Mouse (Mus musculus) CH12.LX (cell line): ENCODE data around the gene Wnk2. TPM values are rescaled to one million over a fixed set of nuclear protein-coding genes. Genes with fewer than 3 reads are reported as not detected.

Source experiments
- DNase-seq: peaks from one replicate; pipeline ENCODE4 v3.0.0-alpha.2; 2013; ENCODE audit errors: extremely low read depth
- H3K27ac ChIP-seq: 2 replicates; pipeline ENCODE4 v1.5.1; 2012; ENCODE audit warnings: low read depth, mild to moderate bottlenecking, control low read depth, moderate library complexity; ENCODE audit not compliant: insufficient read depth
- H3K27me3 ChIP-seq: replicated peaks from 2 replicates; pipeline ENCODE3; 2012; ENCODE audit warnings: inconsistent platforms
- H3K36me3 ChIP-seq, 2 experiments: replicated peaks in 1 of 2; 2 replicates each; pipeline versions ENCODE3 to v1.6.1; 2012; ENCODE audit warnings: inconsistent platforms in 1 of 2, low read length in 1 of 2, mild to moderate bottlenecking in 1 of 2, mixed read lengths in 1 of 2, moderate library complexity in 1 of 2; ENCODE audit not compliant: control insufficient read depth in 1 of 2, insufficient read depth in 1 of 2
- H3K4me1 ChIP-seq, 2 experiments: 2 replicates each; pipeline ENCODE4 v1.6.1; 2012; ENCODE audit warnings: inconsistent platforms in 1 of 2, moderate library complexity in 1 of 2; ENCODE audit not compliant: insufficient read depth in 2 of 2, control insufficient read depth in 1 of 2
- H3K4me2 ChIP-seq: 2 replicates; pipeline ENCODE4 v1.6.1; 2012; ENCODE audit warnings: low read depth, mild to moderate bottlenecking, control low read depth; ENCODE audit not compliant: poor library complexity, insufficient read depth, severe bottlenecking
- H3K4me3 ChIP-seq, 3 experiments: fragments of 150-350 bp in 1 of 3; sonication (generic) in 1 of 3; replicated peaks in 1 of 3; 2 replicates each; pipeline versions ENCODE3 to v1.5.1; 2011 to 2012; ENCODE audit warnings: low read depth in 2 of 3, low read length in 2 of 3, mild to moderate bottlenecking in 2 of 3, moderate library complexity in 2 of 3, control low read depth in 1 of 3, improper control_type of control experiment in 1 of 3, inconsistent platforms in 1 of 3, mixed read lengths in 1 of 3; ENCODE audit not compliant: poor library complexity in 1 of 3
- H3K79me2 ChIP-seq: replicated peaks from 2 replicates; pipeline ENCODE4 v1.6.1; 2012; ENCODE audit warnings: mild to moderate bottlenecking, moderate library complexity; ENCODE audit not compliant: control insufficient read depth, poor library complexity, insufficient read depth, severe bottlenecking; ENCODE audit errors: extremely low read depth
- H3K9ac ChIP-seq: 2 replicates; pipeline ENCODE4 v1.6.1; 2012; ENCODE audit warnings: low read depth, mild to moderate bottlenecking, control low read depth, moderate library complexity; ENCODE audit not compliant: insufficient read depth
- H3K9me3 ChIP-seq: replicated peaks from 2 replicates; pipeline ENCODE3; 2012; ENCODE audit warnings: low read length, inconsistent platforms, mixed read lengths
- BHLHE40 ChIP-seq: IDR thresholded peaks from 2 replicates; pipeline ENCODE4 v1.6.1; 2011; ENCODE audit warnings: mild to moderate bottlenecking, low read depth, low read length, improper control_type of control experiment
- CTCF ChIP-seq, 2 experiments: IDR thresholded peaks in 1 of 2; conservative IDR thresholded peaks in 1 of 2; 2 replicates each; pipeline ENCODE4 v1.5.1; 2011 to 2012; ENCODE audit warnings: low read depth in 2 of 2, low read length in 2 of 2, improper control_type of control experiment in 1 of 2, inconsistent platforms in 1 of 2, mild to moderate bottlenecking in 1 of 2, moderate library complexity in 1 of 2
- E2F4 ChIP-seq: IDR thresholded peaks from 2 replicates; pipeline ENCODE4 v1.6.1; 2011; ENCODE audit warnings: low read depth, low read length, improper control_type of control experiment; ENCODE audit not compliant: insufficient replicate concordance
- ETS1 ChIP-seq: conservative IDR thresholded peaks from 2 replicates; pipeline ENCODE4 v1.6.1; 2012; ENCODE audit warnings: low read depth, mild to moderate bottlenecking, inconsistent platforms, low read length, improper control_type of control experiment, moderate library complexity
- GABPA ChIP-seq: IDR thresholded peaks from 2 replicates; pipeline ENCODE4 v1.6.1; 2012; ENCODE audit warnings: low read depth, low read length, improper control_type of control experiment, inconsistent platforms; ENCODE audit not compliant: insufficient replicate concordance
- KAT2A ChIP-seq: IDR thresholded peaks from 2 replicates; pipeline ENCODE4 v1.6.1; 2012; ENCODE audit warnings: low read length, improper control_type of control experiment, inconsistent platforms; ENCODE audit not compliant: insufficient replicate concordance
- MAX ChIP-seq: IDR thresholded peaks from 2 replicates; pipeline ENCODE4 v1.6.1; 2011; ENCODE audit warnings: low read length, improper control_type of control experiment
- MAZ ChIP-seq: IDR thresholded peaks from 2 replicates; pipeline ENCODE4 v1.6.1; 2012; ENCODE audit warnings: low read depth, mild to moderate bottlenecking, inconsistent platforms, low read length, improper control_type of control experiment, moderate library complexity
- MEF2A ChIP-seq: IDR thresholded peaks from 2 replicates; pipeline ENCODE4 v1.6.1; 2014; ENCODE audit warnings: low read depth, mild to moderate bottlenecking, inconsistent platforms, low read length, improper control_type of control experiment, borderline replicate concordance
- MXI1 ChIP-seq: IDR thresholded peaks from 2 replicates; pipeline ENCODE4 v1.6.1; 2011; ENCODE audit warnings: mild to moderate bottlenecking, low read depth, low read length, improper control_type of control experiment
- NELFE ChIP-seq: IDR thresholded peaks from 2 replicates; pipeline ENCODE4 v1.6.1; 2011; ENCODE audit warnings: low read depth, low read length, improper control_type of control experiment
- POLR2AphosphoS2 ChIP-seq: IDR thresholded peaks from 2 replicates; pipeline ENCODE4 v1.6.1; 2011; ENCODE audit warnings: low read depth, low read length, improper control_type of control experiment
- RCOR1 ChIP-seq: conservative IDR thresholded peaks from 2 replicates; pipeline ENCODE4 v1.6.1; 2012; ENCODE audit warnings: low read depth, mild to moderate bottlenecking, inconsistent platforms, low read length, improper control_type of control experiment
- SMC3 ChIP-seq: IDR thresholded peaks from 2 replicates; pipeline ENCODE4 v1.6.1; 2011; ENCODE audit warnings: low read depth, low read length, improper control_type of control experiment
- TCF12 ChIP-seq: IDR thresholded peaks from 2 replicates; pipeline ENCODE4 v1.6.1; 2014; ENCODE audit warnings: low read depth, mild to moderate bottlenecking, inconsistent platforms, low read length, improper control_type of control experiment
- UBTF ChIP-seq: IDR thresholded peaks from 2 replicates; pipeline ENCODE4 v1.6.1; 2012; ENCODE audit warnings: low read depth, mild to moderate bottlenecking, inconsistent platforms, low read length, improper control_type of control experiment, moderate library complexity
- USF2 ChIP-seq: conservative IDR thresholded peaks from 2 replicates; pipeline ENCODE4 v1.6.1; 2011; ENCODE audit warnings: low read depth, low read length, improper control_type of control experiment
- ZKSCAN1 ChIP-seq: IDR thresholded peaks from 2 replicates; pipeline ENCODE4 v1.6.1; 2012; ENCODE audit warnings: low read depth, inconsistent platforms, low read length, improper control_type of control experiment, borderline replicate concordance
- dilution Hi-C: fragments of 300-500 bp; cut with MboI; formaldehyde crosslinking; loops from 2 replicates; pipeline ENCODE4 v1.14.3; 2020; ENCODE audit warnings: low sequenced_read_pairs; ENCODE audit not compliant: extremely low pct_unique_long_range_greater_than_20kb, extremely low pct_ligation_motif_present
- in situ Hi-C: fragments of 300-500 bp; cut with MboI; formaldehyde crosslinking; loops from 3 replicates; pipeline ENCODE4 v1.14.3; 2019; ENCODE audit warnings: low sequenced_read_pairs, low pct_ligation_motif_present, low pct_unique_long_range_greater_than_20kb, mixed read lengths
- polyA plus RNA-seq: library from polyadenylated mRNA; unstranded; fragments of >175 nt; gene quantifications from 2 replicates; pipeline ENCODE4 v1.2.1, GENCODE M21; 2012; ENCODE audit warnings: low read depth; ENCODE audit not compliant: insufficient read length
- total RNA-seq, 2 experiments: library from RNA; depleted of rRNA; stranded (reverse); fragments of 300-350 nt in 1 of 2; fragments of >200 nt in 1 of 2; gene quantifications; 2 replicates each; pipeline ENCODE4 v1.2.3; 2012 to 2014

The Wnk2 gene
- total and polyA plus RNA-seq, 3 experiments, result 0.04 TPM; not detected in 2

DNA sequence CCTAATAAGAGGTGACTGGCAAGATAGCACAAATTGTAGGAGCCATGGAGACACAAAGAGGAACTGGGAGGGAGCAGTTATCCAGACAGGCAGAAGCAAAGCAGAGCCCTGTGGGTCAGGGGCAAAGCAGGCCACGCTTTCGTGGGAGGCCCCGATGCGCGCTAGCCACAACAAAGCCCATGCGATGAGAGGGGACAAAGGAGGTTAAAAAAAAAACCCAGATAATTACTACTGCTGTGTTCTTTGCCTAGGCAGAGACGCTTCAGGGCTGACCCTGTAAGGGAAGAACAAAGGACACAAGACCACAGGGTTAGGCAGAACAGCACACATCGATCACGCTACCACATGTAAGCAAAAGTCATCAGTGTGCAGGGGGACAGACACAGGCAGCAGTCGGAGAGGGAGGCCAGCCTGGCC lies 103.7 kb downstream of the Wnk2 start:
- Histone ChIP-seq H3K36me3 (no peaks in the 10 kb centered on the region), H3K27me3 (peaks cover 2% of the 10 kb centered on the region), H3K4me3 (no peak overlapping the region), H3K79me2 (no peaks in the 10 kb centered on the region), H3K9ac (no peak overlapping the region), H3K4me1 (no peaks in the 10 kb centered on the region), H3K27ac (no peak overlapping the region), H3K9me3 (peaks cover 5% of the 10 kb centered on the region), H3K4me2 (no peak overlapping the region)
- TF ChIP-seq USF2 (no peak), MAZ (no peak), KAT2A (no peak), GABPA (no peak), MEF2A (no peak), TCF12 (no peak), NELFE (no peak), RCOR1 (no peak), E2F4 (no peak), POLR2AphosphoS2 (no peak), SMC3 (no peak), UBTF (no peak), MAX (no peak), ZKSCAN1 (no peak), ETS1 (no peak)
- dilution Hi-C loops (no loop called here), in situ Hi-C loops (no loop called here)
- DNase-seq, result no peak

DNA sequence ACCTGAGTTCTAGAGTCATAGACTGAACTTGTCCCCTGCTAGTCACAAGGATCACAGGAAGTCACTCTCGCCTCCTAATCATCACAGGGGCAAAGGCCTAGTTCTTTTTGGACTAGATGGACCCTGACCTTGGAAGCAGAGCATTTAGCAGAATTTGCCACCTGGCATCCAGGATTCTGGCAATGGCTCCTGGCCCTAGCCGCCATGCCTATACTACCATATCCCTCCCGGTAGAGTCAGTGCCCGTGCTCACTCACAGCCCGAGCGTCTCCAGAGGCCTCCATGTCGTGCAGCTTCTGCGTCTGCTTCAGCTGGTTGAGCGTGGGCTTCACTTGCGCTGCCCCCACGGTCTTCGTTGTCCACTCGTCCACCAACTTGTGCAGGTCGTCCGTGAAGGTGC lies 105.4 kb downstream of the Wnk2 start:
- in situ Hi-C loops, result no loop called here
- dilution Hi-C loops, result no loop called here
- no peaks in the 10 kb centered on the region for H3K27me3 ChIP-seq

More for the DNA sequence above, 105.4 kb downstream of the Wnk2 start:
- Histone ChIP-seq H3K4me3 (no peak overlapping the region), H3K36me3 (no peaks in the 10 kb centered on the region), H3K9me3 (peaks cover 5% of the 10 kb centered on the region), H3K4me1 (no peaks in the 10 kb centered on the region), H3K27ac (no peak overlapping the region), H3K4me2 (no peak overlapping the region), H3K79me2 (no peaks in the 10 kb centered on the region), H3K9ac (no peak overlapping the region)
- TF ChIP-seq MXI1 (no peak), CTCF (conservative IDR thresholded peaks at IDR 0.05 in 1 of 2, IDR thresholded peaks at IDR 0.05 in 1 of 2; ENCODE audit: low read depth in 2 of 2, low read length in 2 of 2) (no peak), SMC3 (no peak), TCF12 (no peak), BHLHE40 (no peak)
- DNase-seq, result no peak
